Mouse (Mus musculus) C2C12 (cell line): Measurements from ENCODE around the gene Idh1. TPM values are rescaled to one million over a fixed set of nuclear protein-coding genes. Genes with fewer than 3 reads are reported as not detected.
"Not testable (repeated sequence)": the region's sequence is repeated elsewhere in the genome, so short reads cannot be mapped to it uniquely, and the experiment has no call there.

ENCODE experiments used
- H3K27me3 ChIP-seq: one replicate; pipeline ENCODE4 v1.6.1; 2011; ENCODE audit not compliant: control insufficient read depth, insufficient read depth, insufficient read length
- H3K36me3 ChIP-seq: one replicate; pipeline ENCODE4 v1.6.1; 2011; ENCODE audit not compliant: control insufficient read depth, insufficient read depth
- H3K4me3 ChIP-seq: one replicate; pipeline ENCODE4 v1.5.1; 2011; ENCODE audit warnings: mild to moderate bottlenecking, control low read depth; ENCODE audit not compliant: poor library complexity, insufficient read depth, severe bottlenecking
- H3K79me2 ChIP-seq: one replicate; pipeline ENCODE4 v1.6.1; 2011; ENCODE audit not compliant: control insufficient read depth, insufficient read depth
- H3K79me3 ChIP-seq: one replicate; pipeline ENCODE4 v1.6.1; 2011; ENCODE audit warnings: low read depth, control low read depth
- H3ac ChIP-seq: one replicate; pipeline ENCODE3; 2011; ENCODE audit warnings: low read depth; ENCODE audit not compliant: control insufficient read depth, insufficient read length
- CEBPB ChIP-seq: IDR thresholded peaks from one replicate; pipeline ENCODE4 v1.6.1; 2011; ENCODE audit warnings: low read depth, mild to moderate bottlenecking, control low read depth, moderate library complexity
- CTCF ChIP-seq: IDR thresholded peaks from one replicate; pipeline ENCODE4 v1.5.1; 2011; ENCODE audit not compliant: control insufficient read depth, insufficient read depth, insufficient read length
- FOSL1 ChIP-seq: IDR thresholded peaks from one replicate; pipeline ENCODE4 v1.8.0; 2011; ENCODE audit warnings: mild to moderate bottlenecking, low read length; ENCODE audit not compliant: poor library complexity, insufficient read depth, severe bottlenecking
- MAX ChIP-seq: IDR thresholded peaks from one replicate; pipeline ENCODE4 v1.6.1; 2011; ENCODE audit warnings: mild to moderate bottlenecking, control low read depth
- MYOD1 ChIP-seq: IDR thresholded peaks from one replicate; pipeline ENCODE4 v1.6.1; 2011; ENCODE audit warnings: low read depth; ENCODE audit not compliant: control insufficient read depth, insufficient read length
- MYOG ChIP-seq: IDR thresholded peaks from one replicate; pipeline ENCODE4 v1.6.1; 2011; ENCODE audit not compliant: control insufficient read depth, insufficient read length; ENCODE audit errors: extremely low read depth
- USF1 ChIP-seq: IDR thresholded peaks from one replicate; pipeline ENCODE4 v1.6.1; 2011; ENCODE audit warnings: low read depth, mild to moderate bottlenecking, control low read depth, moderate library complexity
- long read RNA-seq, 2 experiments: library from polyadenylated mRNA; unstranded; transcript quantifications; one replicate each; pipeline ENCODE4 v2.0.0; 2019 to 2020
- polyA plus RNA-seq: library from polyadenylated mRNA; unstranded; fragments of >200 nt; fragmentation: generic; extraction: Trizol; gene quantifications from one replicate; pipeline ENCODE4 v1.2.1, GENCODE M21; 2012; ENCODE audit warnings: missing spikeins

Idh1 gene
- polyA plus RNA-seq = 38.7 TPM
- long read RNA-seq, experiment 1, transcript Idh1-201 (9 exons, 2,302 nt) = major isoform, 182 of 228 reads
- long read RNA-seq, experiment 1, transcript Idh1-203 (9 exons, 2,283 nt) = minor isoform, 5 of 228 reads
- long read RNA-seq, experiment 1, partial matches to known transcripts = 21 of 228 reads
- long read RNA-seq, experiment 1, other reads (novel, unspliced or antisense) = 20 of 228 reads
- long read RNA-seq, experiment 2, transcript Idh1-201 (9 exons, 2,302 nt) = major isoform, 207 of 230 reads
- long read RNA-seq, experiment 2, transcript Idh1-203 (9 exons, 2,283 nt) = minor isoform, 10 of 230 reads
- long read RNA-seq, experiment 2, partial matches to known transcripts = 7 of 230 reads
- long read RNA-seq, experiment 2, other reads (novel, unspliced or antisense) = 6 of 230 reads

DNA sequence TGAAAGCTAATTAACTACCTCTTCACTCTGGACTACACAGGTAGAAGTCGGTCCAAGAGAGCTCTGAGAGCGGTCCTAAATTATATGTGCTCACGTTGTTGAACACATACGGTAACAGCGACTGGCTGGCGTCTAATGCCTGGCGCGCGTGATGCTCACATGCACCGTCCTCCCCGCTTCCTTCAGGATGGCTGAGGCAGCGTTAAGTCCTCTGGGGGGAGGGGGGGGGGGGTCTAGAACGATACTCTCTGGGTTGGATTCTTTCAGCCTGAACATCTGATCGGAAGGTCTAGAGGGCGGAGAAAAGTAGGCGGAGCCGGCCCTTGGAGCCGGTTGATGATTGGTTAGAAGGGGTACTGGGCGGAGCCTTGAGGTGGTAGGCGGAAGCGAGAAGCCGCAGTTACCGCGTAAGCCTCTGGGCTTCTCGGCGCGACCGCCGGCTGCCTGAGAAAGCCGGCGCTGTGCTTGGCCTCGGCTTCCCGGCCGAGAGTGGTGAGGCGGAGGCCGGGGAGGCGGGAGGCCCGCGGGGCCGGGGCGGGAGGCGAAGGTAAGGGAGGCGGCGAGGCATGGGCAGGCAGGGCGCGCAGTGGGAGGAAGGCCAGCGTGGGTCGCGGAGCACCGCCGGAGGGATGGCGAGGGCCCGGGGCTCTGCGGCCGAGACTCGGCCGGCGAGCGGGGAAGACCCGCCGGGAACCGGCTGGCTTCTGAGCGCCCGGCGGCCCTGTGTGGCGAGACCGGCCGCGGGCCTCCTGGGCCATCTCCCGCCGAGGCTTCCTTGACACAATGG, at the start of gene Idh1, which contains the start of gene Pikfyve:
Gene Idh1, minus strand, starts transcription at position 214 of the 787 bp plus-strand sequence.
Gene Pikfyve, plus strand, starts transcription at position 397 of the 787 bp plus-strand sequence.
- H3K79me2 ChIP-seq = peaks cover 35% of the 10 kb centered on the region
- H3ac ChIP-seq = peak within 1 kb of the TSS; percentile 89
- peak within 1 kb of the TSS; percentile 61 for H3K4me3 ChIP-seq
- H3K79me3 ChIP-seq = peaks cover 27% of the 10 kb centered on the region
- peaks cover 13% of the 10 kb centered on the region for H3K36me3 ChIP-seq
- H3K27me3 ChIP-seq = no peaks in the 10 kb centered on the region
- TF ChIP-seq FOSL1 (no peak), USF1 (peak; percentile 46), MYOD1 (no peak), MAX (peak; percentile 69)

DNA sequence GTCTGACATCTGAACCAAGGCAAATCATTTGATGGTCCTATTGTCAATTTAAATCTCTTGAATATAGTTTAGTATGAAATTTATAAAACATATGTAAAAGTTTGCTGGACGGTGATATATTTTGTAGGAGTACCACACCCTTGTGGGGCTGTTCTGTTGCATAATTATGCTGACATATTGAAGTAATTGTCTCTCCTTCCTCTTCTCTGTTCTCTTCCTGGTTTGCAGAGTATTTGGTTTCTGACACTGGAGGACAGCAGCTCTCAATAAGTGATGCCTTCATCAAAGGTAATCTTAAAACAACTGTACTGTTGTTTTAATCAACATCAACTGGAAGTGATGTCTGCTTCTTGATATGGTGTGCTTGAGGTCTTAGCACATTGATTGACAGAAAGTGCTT, 44.3 kb upstream of the Idh1 start:
- Histone ChIP-seq H3K79me2 (no peaks in the 10 kb centered on the region), H3ac (no peak overlapping the region), H3K27me3 (no peaks in the 10 kb centered on the region), H3K4me3 (no peak overlapping the region), H3K36me3 (peaks cover 35% of the 10 kb centered on the region), H3K79me3 (no peaks in the 10 kb centered on the region)
- no peak for TF ChIP-seq FOSL1
- TF ChIP-seq MYOG = no peak

DNA sequence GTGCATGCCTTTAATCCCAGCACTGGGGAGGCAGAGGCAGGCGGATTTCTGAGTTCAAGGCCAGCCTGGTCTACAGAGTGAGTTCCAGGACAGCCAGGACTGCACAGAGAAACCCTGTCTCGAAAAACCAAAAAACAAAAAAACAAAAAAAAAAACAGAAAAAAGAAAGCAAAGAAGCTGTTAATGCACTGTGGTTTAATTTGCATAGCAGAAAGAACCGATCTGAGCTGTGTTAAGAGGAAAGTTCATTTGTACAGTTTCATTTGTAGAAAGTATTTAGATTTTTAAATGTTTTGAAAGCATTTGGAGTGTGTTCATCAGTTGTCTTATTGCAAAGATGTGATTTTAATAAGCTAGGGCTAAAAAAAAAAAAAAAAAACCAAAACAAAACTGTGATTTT, 43.5 kb upstream of the Idh1 start:
- H3K79me2 ChIP-seq, H3K79me3 ChIP-seq, H3K27me3 ChIP-seq, H3K4me3 ChIP-seq, H3ac ChIP-seq: not testable (repeated sequence)
- H3K36me3 ChIP-seq = peaks cover 27% of the 10 kb centered on the region

DNA sequence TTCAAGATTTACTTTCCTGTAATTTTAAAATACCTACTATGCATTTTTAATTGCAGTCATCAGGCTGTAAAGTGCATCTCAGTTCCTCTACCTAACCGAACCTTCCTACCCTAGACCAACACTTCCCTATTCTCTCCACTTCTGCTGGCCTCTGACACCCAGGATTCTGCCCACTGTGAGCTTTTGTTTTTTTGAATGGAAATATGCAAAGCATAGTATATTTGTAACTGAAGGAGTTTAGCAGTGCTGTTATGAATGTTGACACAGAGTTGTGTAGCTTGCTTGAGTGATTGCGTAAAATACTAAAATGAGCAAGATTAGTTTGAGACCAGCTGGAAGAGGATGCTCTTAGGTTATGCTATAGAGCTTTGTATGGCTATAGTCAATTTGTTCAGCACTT, 41.4 kb upstream of the Idh1 start:
- Histone ChIP-seq H3ac (no peak overlapping the region), H3K4me3 (no peak overlapping the region), H3K36me3 (peaks cover 31% of the 10 kb centered on the region), H3K79me3 (no peaks in the 10 kb centered on the region), H3K79me2 (no peaks in the 10 kb centered on the region), H3K27me3 (no peaks in the 10 kb centered on the region)
- TF ChIP-seq MYOD1 (no peak), USF1 (no peak), MYOG (no peak), MAX (no peak), CTCF (no peak), CEBPB (no peak), FOSL1 (no peak)

DNA sequence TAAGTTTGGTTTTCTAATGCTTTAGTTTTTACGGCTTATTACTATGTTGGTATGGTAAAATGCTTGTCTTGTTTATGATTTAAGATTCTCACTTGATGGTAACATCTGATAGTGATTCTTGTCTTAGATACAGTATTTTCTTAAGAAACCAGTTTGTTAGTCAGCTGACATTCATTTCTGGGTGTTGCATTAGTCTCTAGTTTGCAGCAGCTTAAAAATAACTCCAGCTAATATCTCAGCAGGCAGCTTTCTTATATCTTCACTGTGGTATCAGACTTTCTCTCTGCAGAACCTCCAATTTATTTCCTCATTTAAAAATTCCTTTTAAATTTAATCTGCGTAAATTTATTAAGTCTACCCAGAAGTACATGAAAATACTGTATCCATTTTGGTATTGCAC, 37.4 kb upstream of the Idh1 start:
- Histone ChIP-seq H3K79me3 (no peaks in the 10 kb centered on the region), H3K36me3 (peaks cover 54% of the 10 kb centered on the region), H3K27me3 (no peaks in the 10 kb centered on the region), H3ac (no peak overlapping the region), H3K79me2 (no peaks in the 10 kb centered on the region), H3K4me3 (no peak overlapping the region)
- TF ChIP-seq MYOG = no peak
- no peak for TF ChIP-seq CEBPB
- TF ChIP-seq USF1 = no peak
- TF ChIP-seq FOSL1 = no peak
- TF ChIP-seq MAX = no peak
- no peak for TF ChIP-seq CTCF
- TF ChIP-seq MYOD1 = no peak

DNA sequence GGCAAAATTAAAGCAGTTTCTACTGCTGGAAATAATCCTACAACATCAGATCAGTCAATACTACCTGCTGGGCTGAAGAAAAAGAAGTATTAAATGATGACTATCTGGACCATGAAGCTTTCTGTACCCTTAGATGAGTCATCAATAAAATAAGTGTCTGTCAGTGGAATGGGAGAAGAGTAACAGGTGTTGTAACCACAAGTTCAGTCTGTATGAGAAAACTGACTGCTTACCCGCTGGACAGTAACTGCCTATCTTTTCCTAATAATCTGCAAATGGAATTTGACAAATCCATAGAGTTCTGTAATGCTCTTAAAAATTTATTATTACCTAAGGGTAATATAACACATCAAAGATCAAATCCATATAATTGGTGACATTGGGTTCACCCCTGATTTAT, 31.7 kb upstream of the Idh1 start:
- no peaks in the 10 kb centered on the region for H3K27me3 ChIP-seq
- no peak overlapping the region for H3K4me3 ChIP-seq
- H3K79me2 ChIP-seq = no peaks in the 10 kb centered on the region
- H3ac ChIP-seq = no peak overlapping the region
- peaks cover 40% of the 10 kb centered on the region for H3K36me3 ChIP-seq
- no peaks in the 10 kb centered on the region for H3K79me3 ChIP-seq
- TF ChIP-seq MYOD1 = peak; percentile 93
- TF ChIP-seq MAX = no peak
- TF ChIP-seq FOSL1 = no peak
- no peak for TF ChIP-seq CTCF
